Mouse (Mus musculus) T-helper 2 cell (primary cell): ENCODE results near the gene Olfr862.

Experiments used
- in situ Hi-C: fragments of 300-600 bp; cut with MboI, MseI; formaldehyde crosslinking; loops from one replicate; pipeline ENCODE4 v1.15.1; 2025; ENCODE audit warnings: high pct_unique_total_duplicates

Olfr862 gene

DNA sequence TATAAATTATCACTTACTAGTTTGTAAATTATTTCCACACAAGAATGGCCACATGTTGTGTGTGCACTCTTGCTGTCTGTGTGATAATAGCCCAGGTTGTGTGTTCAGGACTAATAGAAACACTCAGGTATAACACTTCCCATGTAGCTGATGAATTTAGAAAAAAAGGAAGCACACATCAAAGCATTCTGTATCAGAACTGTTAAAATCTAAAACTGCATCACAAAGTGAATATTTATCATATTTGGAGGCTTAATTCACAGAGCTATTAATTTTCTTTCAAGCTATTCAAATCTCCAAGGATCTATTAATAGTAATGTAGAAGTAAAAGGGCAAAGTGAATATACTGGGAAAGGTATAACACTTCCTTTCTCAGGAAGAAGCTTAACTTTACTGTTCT lies at the start of gene Olfr862:
Gene Olfr862 (minus strand): TSS at position 101 of the 400 bp plus-strand sequence.
- in situ Hi-C loops = no loop called here

- in situ Hi-C loops = no loop called here
Observed at GRCm38 (mm10) chr9:19916565-19916964, 28.8 kb upstream of the Olfr862 start, which contains the start of gene Olfr77. Olfr77 (plus strand) TSS chr9:19916865.

GRCm38 (mm10) chr9:19911170-19911569 lies 23.4 kb upstream of the Olfr862 start:
- in situ Hi-C loops = no loop called here

- in situ Hi-C loops = no loop called here
Observed at GRCm38 (mm10) chr9:19849647-19850046, 38.2 kb downstream of the Olfr862 start, which contains the start of gene Olfr860. Olfr860 (minus strand) TSS chr9:19849747.
